Mouse (Mus musculus) neural tube, embryonic 11.5 days (tissue): ENCODE measurements at regions not wholly inside any gene's neighbourhood (a gene's known extent, or its start where the extent isn't known, plus 50 kb on each side); places are given as distances from the start of the nearest gene placed in this dataset.
A peak's percentile ranks its signal among the peaks of the same experiment; 100 is the strongest.

Experiments used
- ATAC-seq: fragments of 200-750 bp; cut with Nextera tagmentation; 2 replicates; pipeline ENCODE4 v1.8.0; 2017; ENCODE audit warnings: moderate number of reproducible peaks, mild to moderate bottlenecking, moderate TSS enrichment, moderate library complexity; ENCODE audit not compliant: insufficient read depth, low FRiP score, low TSS enrichment
- DNase-seq: peaks from one replicate; pipeline ENCODE4 v3.0.0-alpha.2; 2015; ENCODE audit warnings: low spot score
- H3K27ac ChIP-seq: fragments of 300-500 bp; sonication (generic); 2 replicates; pipeline ENCODE4 v1.5.1; 2014; ENCODE audit warnings: low read depth, mild to moderate bottlenecking, low read length
- H3K27me3 ChIP-seq: fragments of 300-500 bp; sonication (generic); 2 replicates; pipeline ENCODE4 v1.6.1; 2014; ENCODE audit warnings: mild to moderate bottlenecking, low read length, mixed read lengths; ENCODE audit not compliant: control insufficient read depth, insufficient read depth
- H3K36me3 ChIP-seq: fragments of 300-500 bp; sonication (generic); 2 replicates; pipeline ENCODE4 v1.6.1; 2014; ENCODE audit warnings: mild to moderate bottlenecking, low read length, moderate library complexity, mixed read lengths; ENCODE audit not compliant: control insufficient read depth, insufficient read depth
- H3K4me1 ChIP-seq: fragments of 300-500 bp; sonication (generic); 2 replicates; pipeline ENCODE4 v1.6.1; 2014; ENCODE audit warnings: low read length, mixed read lengths; ENCODE audit not compliant: control insufficient read depth, insufficient read depth
- H3K4me2 ChIP-seq: fragments of 300-500 bp; sonication (generic); 2 replicates; pipeline ENCODE4 v1.6.1; 2014; ENCODE audit warnings: low read depth, mild to moderate bottlenecking, moderate library complexity
- H3K4me3 ChIP-seq: fragments of 300-500 bp; sonication (generic); 2 replicates; pipeline ENCODE4 v1.5.1; 2014; ENCODE audit warnings: low read depth, low read length
- H3K9ac ChIP-seq: fragments of 300-500 bp; sonication (generic); 2 replicates; pipeline ENCODE4 v1.6.1; 2014; ENCODE audit warnings: mild to moderate bottlenecking, low read length
- H3K9me3 ChIP-seq: fragments of 300-500 bp; sonication (generic); 2 replicates; pipeline ENCODE4 v1.6.1; 2016; ENCODE audit warnings: low read length; ENCODE audit not compliant: control insufficient read depth
- WGBS: fragments of 180-500 bp; shearing (Covaris S2); extraction: QIAGEN DNeasy Blood & Tissue Kit; methylation state at CpG from one replicate; pipeline ENCODE4 v1.1.7; 2014; 5-methylcytosine and 5-hydroxymethylcytosine counted together

DNA sequence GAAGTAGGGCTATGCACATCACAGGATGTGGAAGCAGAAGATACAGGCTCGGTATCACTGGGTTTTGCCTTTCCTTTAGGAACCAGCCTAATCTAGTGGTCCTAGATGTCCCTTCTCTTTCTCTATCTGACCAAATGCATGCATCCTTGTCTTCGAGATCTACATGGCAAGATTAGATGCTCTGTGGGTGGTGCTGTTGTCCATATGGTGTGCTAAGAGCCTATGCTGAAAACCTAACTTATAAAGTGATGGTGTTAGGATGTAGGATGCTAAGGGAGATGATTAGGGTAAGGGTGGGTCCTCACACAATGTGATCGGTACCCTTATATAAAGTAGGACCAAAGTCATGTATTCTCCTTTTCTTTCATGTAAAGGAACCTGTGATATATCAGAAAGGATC lies 313.7 kb downstream of the Pdcd6ip start:
- Histone ChIP-seq H3K27me3 (no peaks in the 10 kb centered on the region), H3K4me3 (no peak overlapping the region), H3K9me3 (no peaks in the 10 kb centered on the region), H3K4me2 (no peak overlapping the region), H3K36me3 (no peaks in the 10 kb centered on the region), H3K4me1 (no peaks in the 10 kb centered on the region), H3K27ac (no peak overlapping the region), H3K9ac (no peak overlapping the region)
- DNase-seq: no peak
- WGBS: 78% methylated on average over 3 of the region's 3 CpGs
- no peak for ATAC-seq

GRCm38 (mm10) chr9:113387356-113387755 lies 320.7 kb downstream of the Pdcd6ip start:
- no peaks in the 10 kb centered on the region for H3K36me3 ChIP-seq
- WGBS: 85% methylated on average over 12 of the region's 12 CpGs
- H3K9me3 ChIP-seq: no peaks in the 10 kb centered on the region
- H3K9ac ChIP-seq: no peak overlapping the region
- ATAC-seq (no peak), DNase-seq (no peak)
- no peaks in the 10 kb centered on the region for H3K4me1 ChIP-seq
- no peak overlapping the region for H3K4me2 ChIP-seq
- H3K27me3 ChIP-seq: no peaks in the 10 kb centered on the region
- H3K4me3 ChIP-seq: no peak overlapping the region
- no peak overlapping the region for H3K27ac ChIP-seq

DNA sequence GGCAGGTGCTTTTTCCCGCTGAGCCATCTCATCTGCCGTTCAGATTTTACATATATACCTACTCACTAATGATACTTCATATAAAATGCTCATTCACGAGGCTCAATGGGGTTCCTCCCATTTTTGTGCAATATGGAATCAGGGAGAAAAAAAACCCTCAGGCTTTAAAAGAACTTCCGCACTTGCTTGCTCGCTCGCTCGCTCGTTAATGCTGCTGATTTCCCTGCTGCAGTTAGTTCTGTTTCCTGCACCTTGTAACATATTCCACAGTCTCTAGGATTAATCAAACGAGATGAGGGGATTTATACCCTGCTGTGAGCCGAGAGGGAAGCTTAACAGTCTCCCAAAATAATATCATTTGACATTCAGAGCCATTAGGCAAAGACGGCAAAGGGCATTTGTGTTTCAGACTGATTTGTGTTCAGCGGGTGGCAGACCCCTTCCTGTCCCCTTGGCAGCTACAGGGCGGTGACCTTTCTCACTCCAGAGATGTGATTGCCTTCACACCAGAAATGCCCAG lies 326.4 kb downstream of the Pdcd6ip start:
- no peaks in the 10 kb centered on the region for H3K9me3 ChIP-seq
- no peaks in the 10 kb centered on the region for H3K36me3 ChIP-seq
- H3K4me3 ChIP-seq: no peak overlapping the region
- no peaks in the 10 kb centered on the region for H3K4me1 ChIP-seq
- H3K9ac ChIP-seq: no peak overlapping the region
- WGBS: 47% methylated on average over 13 of the region's 13 CpGs
- DNase-seq (no peak), ATAC-seq (no peak)
- H3K27me3 ChIP-seq: no peaks in the 10 kb centered on the region
- H3K27ac ChIP-seq: no peak overlapping the region
- H3K4me2 ChIP-seq: peak overlapping the region; percentile 12; the same call in 1 of the 2 replicates

GRCm38 (mm10) chr9:113380408-113381129 lies 327.5 kb downstream of the Pdcd6ip start:
- 60% methylated on average over 17 of the region's 17 CpGs for WGBS

GRCm38 (mm10) chr9:113378525-113378924 lies 329.5 kb downstream of the Pdcd6ip start:
- H3K27ac ChIP-seq: no peak overlapping the region
- H3K4me2 ChIP-seq: no peak overlapping the region
- no peaks in the 10 kb centered on the region for H3K36me3 ChIP-seq
- ATAC-seq (no peak), DNase-seq (no peak)
- H3K9me3 ChIP-seq: no peaks in the 10 kb centered on the region
- H3K9ac ChIP-seq: no peak overlapping the region
- 92% methylated on average over 2 of the region's 2 CpGs for WGBS
- H3K27me3 ChIP-seq: no peaks in the 10 kb centered on the region
- H3K4me3 ChIP-seq: no peak overlapping the region
- no peaks in the 10 kb centered on the region for H3K4me1 ChIP-seq

More at GRCm38 (mm10) chr9:113380408-113381129, 327.5 kb downstream of the Pdcd6ip start:
- Histone ChIP-seq H3K9me3 (no peaks in the 10 kb centered on the region), H3K9ac (no peak overlapping the region), H3K4me2 (no peak overlapping the region), H3K36me3 (no peaks in the 10 kb centered on the region), H3K27ac (no peak overlapping the region), H3K4me1 (no peaks in the 10 kb centered on the region), H3K27me3 (no peaks in the 10 kb centered on the region), H3K4me3 (no peak overlapping the region)
- no peak for ATAC-seq
- DNase-seq: peak; percentile 25

- no peaks in the 10 kb centered on the region for H3K9me3 ChIP-seq
- no peak for DNase-seq
- no peak overlapping the region for H3K4me2 ChIP-seq
- no peaks in the 10 kb centered on the region for H3K36me3 ChIP-seq
- H3K9ac ChIP-seq: no peak overlapping the region
- no peaks in the 10 kb centered on the region for H3K4me1 ChIP-seq
- no peak overlapping the region for H3K27ac ChIP-seq
- H3K27me3 ChIP-seq: no peaks in the 10 kb centered on the region
- no peak for ATAC-seq
- 87% methylated on average over 7 of the region's 7 CpGs for WGBS
- H3K4me3 ChIP-seq: no peak overlapping the region
Measured at GRCm38 (mm10) chr9:113371718-113372306, 336.2 kb downstream of the Pdcd6ip start.

DNA sequence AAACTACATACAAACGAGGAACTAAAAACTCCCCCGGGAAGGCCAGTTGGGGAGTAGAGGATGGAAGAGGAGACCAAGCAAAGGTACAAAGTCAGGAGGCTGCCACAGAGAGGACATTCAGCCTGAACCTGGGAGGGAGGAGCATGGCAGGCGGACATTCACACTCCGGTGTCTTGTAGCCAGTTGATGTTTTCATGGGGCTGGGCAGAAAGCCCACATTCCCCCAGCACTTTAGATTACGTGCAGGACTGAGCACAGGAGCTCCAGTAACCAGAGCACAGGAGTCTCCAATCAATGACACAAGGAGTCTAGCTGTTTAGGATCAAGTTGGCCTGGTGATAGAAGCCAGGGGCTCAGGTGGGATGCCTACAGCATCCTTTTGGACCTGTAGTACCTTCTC lies 360.1 kb downstream of the Pdcd6ip start:
- H3K27me3 ChIP-seq: no peaks in the 10 kb centered on the region
- H3K27ac ChIP-seq: no peak overlapping the region
- no peaks in the 10 kb centered on the region for H3K4me1 ChIP-seq
- DNase-seq (no peak), ATAC-seq (no peak)
- no peak overlapping the region for H3K9ac ChIP-seq
- no peaks in the 10 kb centered on the region for H3K9me3 ChIP-seq
- H3K4me3 ChIP-seq: no peak overlapping the region
- 87% methylated on average over 5 of the region's 5 CpGs for WGBS
- no peaks in the 10 kb centered on the region for H3K36me3 ChIP-seq
- no peak overlapping the region for H3K4me2 ChIP-seq

DNA sequence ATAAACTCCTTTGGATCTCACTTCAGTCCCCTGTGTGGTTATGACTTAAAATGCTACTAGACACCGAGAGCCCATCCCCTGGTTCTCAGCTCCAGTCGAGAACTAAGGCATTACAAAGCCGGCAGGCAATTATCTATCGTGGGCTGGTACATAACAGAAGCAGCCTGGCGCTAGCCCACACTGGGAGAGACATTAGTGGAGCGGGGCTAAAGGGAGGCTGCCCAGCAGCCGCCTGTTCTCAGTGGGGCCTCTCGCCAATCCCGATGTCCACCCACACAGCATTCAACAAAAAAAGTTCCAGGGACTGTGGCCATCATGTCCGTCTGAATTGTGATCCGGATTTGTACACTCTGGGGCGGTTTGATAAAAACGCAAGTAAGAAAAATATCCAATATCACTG lies 361.5 kb downstream of the Pdcd6ip start:
- Histone ChIP-seq H3K27ac (no peak overlapping the region), H3K9ac (no peak overlapping the region), H3K4me3 (no peak overlapping the region), H3K36me3 (no peaks in the 10 kb centered on the region), H3K27me3 (no peaks in the 10 kb centered on the region), H3K4me2 (no peak overlapping the region), H3K4me1 (no peaks in the 10 kb centered on the region), H3K9me3 (no peaks in the 10 kb centered on the region)
- 75% methylated on average over 13 of the region's 13 CpGs for WGBS
- ATAC-seq (no peak), DNase-seq (no peak)

GRCm38 (mm10) chr9:113342131-113342530 lies 365.9 kb downstream of the Pdcd6ip start:
- 79% methylated on average over 7 of the region's 7 CpGs for WGBS

More at GRCm38 (mm10) chr9:113342131-113342530, 365.9 kb downstream of the Pdcd6ip start:
- H3K4me2 ChIP-seq: no peak overlapping the region
- H3K27ac ChIP-seq: no peak overlapping the region
- H3K9me3 ChIP-seq: no peaks in the 10 kb centered on the region
- H3K4me1 ChIP-seq: no peaks in the 10 kb centered on the region
- no peak overlapping the region for H3K9ac ChIP-seq
- H3K27me3 ChIP-seq: no peaks in the 10 kb centered on the region
- no peaks in the 10 kb centered on the region for H3K36me3 ChIP-seq
- H3K4me3 ChIP-seq: no peak overlapping the region
- no peak for ATAC-seq
- DNase-seq: no peak
